Mouse (Mus musculus): Measurements from ENCODE around the gene Thap11. TPM values are rescaled to one million over a fixed set of nuclear protein-coding genes. Genes with fewer than 3 reads are reported as not detected.

Gene Thap11
- polyA plus RNA-seq (2016; fragmentation: Nextera tagmentation; extraction: Ambion mirVana): 85.6 and 96.3 TPM in 2 replicates

GRCm38 (mm10) chr8:105854715-105855216, at the start of gene Thap11:
Thap11 (plus strand) TSS chr8:105855132.
- Histone ChIP-seq H3K27ac (peak within 1 kb of the TSS; percentile 89), H3K4me1 (replicated peaks) (peaks cover 49% of the 10 kb centered on the region), H3K9ac (replicated peaks) (peak within 1 kb of the TSS; percentile 82), H3K27me3 (no peaks in the 10 kb centered on the region), H3K4me3 (replicated peaks) (peak within 1 kb of the TSS; percentile 77), H3K4me2 (peak within 1 kb of the TSS; percentile 98), H3K36me3 (peaks cover 7% of the 10 kb centered on the region; the same call in 1 of the 2 replicates), H3K9me3 (no peaks in the 10 kb centered on the region)
- under 1% methylated on average over 43 of the region's 43 CpGs for WGBS
- ATAC-seq (ENCODE audit: insufficient number of reproducible peaks, insufficient read depth, low FRiP score, low TSS enrichment, low read depth): peak; percentile 91

- H3K4me3 ChIP-seq (replicated peaks): no peak overlapping the region
These were observed 49.6 kb upstream of the Thap11 start for GRCm38 (mm10) chr8:105805346-105805745.

GRCm38 (mm10) chr8:105805964-105806363, 49.0 kb upstream of the Thap11 start:
- Histone ChIP-seq H3K4me2 (no peak overlapping the region), H3K27ac (no peak overlapping the region), H3K9ac (replicated peaks) (no peak overlapping the region), H3K27me3 (no peaks in the 10 kb centered on the region), H3K4me1 (replicated peaks) (no peaks in the 10 kb centered on the region), H3K9me3 (no peaks in the 10 kb centered on the region), H3K4me3 (replicated peaks) (no peak overlapping the region), H3K36me3 (peaks cover 56% of the 10 kb centered on the region)
- ATAC-seq (ENCODE audit: insufficient number of reproducible peaks, insufficient read depth, low FRiP score, low TSS enrichment, low read depth): no peak
- WGBS: 87% methylated on average over 1 of the region's 1 CpGs

More at GRCm38 (mm10) chr8:105805346-105805745, 49.6 kb upstream of the Thap11 start:
- Histone ChIP-seq H3K4me1 (replicated peaks) (no peaks in the 10 kb centered on the region), H3K27me3 (no peaks in the 10 kb centered on the region), H3K4me2 (no peak overlapping the region), H3K9me3 (no peaks in the 10 kb centered on the region), H3K36me3 (peaks cover 53% of the 10 kb centered on the region), H3K27ac (no peak overlapping the region), H3K9ac (replicated peaks) (no peak overlapping the region)
- 81% methylated on average over 3 of the region's 3 CpGs for WGBS
- ATAC-seq (ENCODE audit: insufficient number of reproducible peaks, insufficient read depth, low FRiP score, low TSS enrichment, low read depth): no peak

GRCm38 (mm10) chr8:105807766-105808165, 47.2 kb upstream of the Thap11 start:
- Histone ChIP-seq H3K27ac (no peak overlapping the region), H3K9me3 (no peaks in the 10 kb centered on the region), H3K36me3 (peaks cover 61% of the 10 kb centered on the region), H3K9ac (replicated peaks) (no peak overlapping the region), H3K4me3 (replicated peaks) (no peak overlapping the region), H3K27me3 (no peaks in the 10 kb centered on the region), H3K4me2 (no peak overlapping the region), H3K4me1 (replicated peaks) (no peaks in the 10 kb centered on the region)
- no peak for ATAC-seq (ENCODE audit: insufficient number of reproducible peaks, insufficient read depth, low FRiP score, low TSS enrichment, low read depth)
- WGBS: 91% methylated on average over 5 of the region's 5 CpGs

- H3K36me3 ChIP-seq: peaks cover 65% of the 10 kb centered on the region
- no peak overlapping the region for H3K9ac ChIP-seq (replicated peaks)
- no peak overlapping the region for H3K4me2 ChIP-seq
- no peak overlapping the region for H3K4me3 ChIP-seq (replicated peaks)
- ATAC-seq (ENCODE audit: insufficient number of reproducible peaks, insufficient read depth, low FRiP score, low TSS enrichment, low read depth): no peak
- H3K27me3 ChIP-seq: no peaks in the 10 kb centered on the region
- H3K9me3 ChIP-seq: no peaks in the 10 kb centered on the region
- no peak overlapping the region for H3K27ac ChIP-seq
- no peaks in the 10 kb centered on the region for H3K4me1 ChIP-seq (replicated peaks)
- WGBS: 97% methylated on average over 2 of the region's 2 CpGs
These were observed 46.5 kb upstream of the Thap11 start for GRCm38 (mm10) chr8:105808480-105808879.

- H3K4me2 ChIP-seq: no peak overlapping the region
- H3K9me3 ChIP-seq: no peaks in the 10 kb centered on the region
- no peak overlapping the region for H3K9ac ChIP-seq (replicated peaks)
- WGBS: 86% methylated on average over 6 of the region's 6 CpGs
- no peak overlapping the region for H3K4me3 ChIP-seq (replicated peaks)
- no peak for ATAC-seq (ENCODE audit: insufficient number of reproducible peaks, insufficient read depth, low FRiP score, low TSS enrichment, low read depth)
- H3K27ac ChIP-seq: no peak overlapping the region
- no peaks in the 10 kb centered on the region for H3K4me1 ChIP-seq (replicated peaks)
- H3K27me3 ChIP-seq: no peaks in the 10 kb centered on the region
- H3K36me3 ChIP-seq: peaks cover 58% of the 10 kb centered on the region
These were observed 44.6 kb upstream of the Thap11 start for GRCm38 (mm10) chr8:105810245-105810786.

- H3K9ac ChIP-seq (replicated peaks): no peak overlapping the region
- H3K4me1 ChIP-seq (replicated peaks): no peaks in the 10 kb centered on the region
- no peaks in the 10 kb centered on the region for H3K27me3 ChIP-seq
- no peak overlapping the region for H3K4me2 ChIP-seq
- ATAC-seq (ENCODE audit: insufficient number of reproducible peaks, insufficient read depth, low FRiP score, low TSS enrichment, low read depth): no peak
- no peak overlapping the region for H3K27ac ChIP-seq
- peaks cover 61% of the 10 kb centered on the region for H3K36me3 ChIP-seq
- H3K9me3 ChIP-seq: no peaks in the 10 kb centered on the region
- 93% methylated on average over 10 of the region's 10 CpGs for WGBS
- H3K4me3 ChIP-seq (replicated peaks): no peak overlapping the region
These were observed 43.9 kb upstream of the Thap11 start for GRCm38 (mm10) chr8:105811061-105811460.

GRCm38 (mm10) chr8:105811543-105811942, 43.4 kb upstream of the Thap11 start:
- Histone ChIP-seq H3K4me2 (no peak overlapping the region), H3K4me1 (replicated peaks) (no peaks in the 10 kb centered on the region), H3K27ac (no peak overlapping the region), H3K27me3 (no peaks in the 10 kb centered on the region), H3K4me3 (replicated peaks) (no peak overlapping the region), H3K9ac (replicated peaks) (no peak overlapping the region), H3K36me3 (peaks cover 62% of the 10 kb centered on the region), H3K9me3 (no peaks in the 10 kb centered on the region)
- WGBS: 82% methylated on average over 3 of the region's 3 CpGs
- ATAC-seq (ENCODE audit: insufficient number of reproducible peaks, insufficient read depth, low FRiP score, low TSS enrichment, low read depth): no peak

- no peaks in the 10 kb centered on the region for H3K27me3 ChIP-seq
- no peaks in the 10 kb centered on the region for H3K9me3 ChIP-seq
- peaks cover 59% of the 10 kb centered on the region for H3K36me3 ChIP-seq
- no peak overlapping the region for H3K4me2 ChIP-seq
- ATAC-seq (ENCODE audit: insufficient number of reproducible peaks, insufficient read depth, low FRiP score, low TSS enrichment, low read depth): no peak
- no peak overlapping the region for H3K27ac ChIP-seq
- no peaks in the 10 kb centered on the region for H3K4me1 ChIP-seq (replicated peaks)
- H3K9ac ChIP-seq (replicated peaks): no peak overlapping the region
- H3K4me3 ChIP-seq (replicated peaks): no peak overlapping the region
- WGBS: 85% methylated on average over 5 of the region's 5 CpGs
These were observed 42.4 kb upstream of the Thap11 start for GRCm38 (mm10) chr8:105812511-105812910.

- WGBS: 92% methylated on average over 6 of the region's 6 CpGs
- no peak overlapping the region for H3K4me2 ChIP-seq
- no peaks in the 10 kb centered on the region for H3K4me1 ChIP-seq (replicated peaks)
- H3K4me3 ChIP-seq (replicated peaks): no peak overlapping the region
- no peaks in the 10 kb centered on the region for H3K27me3 ChIP-seq
- no peaks in the 10 kb centered on the region for H3K9me3 ChIP-seq
- no peak overlapping the region for H3K27ac ChIP-seq
- peaks cover 54% of the 10 kb centered on the region for H3K36me3 ChIP-seq
- H3K9ac ChIP-seq (replicated peaks): no peak overlapping the region
- ATAC-seq (ENCODE audit: insufficient number of reproducible peaks, insufficient read depth, low FRiP score, low TSS enrichment, low read depth): no peak
These were observed 41.7 kb upstream of the Thap11 start for GRCm38 (mm10) chr8:105813241-105813640.

GRCm38 (mm10) chr8:105819659-105820058, 35.3 kb upstream of the Thap11 start:
- WGBS: 88% methylated on average over 3 of the region's 3 CpGs
- Histone ChIP-seq H3K4me2 (no peak overlapping the region), H3K4me3 (replicated peaks) (no peak overlapping the region), H3K27me3 (no peaks in the 10 kb centered on the region), H3K4me1 (replicated peaks) (no peaks in the 10 kb centered on the region), H3K27ac (no peak overlapping the region), H3K9me3 (no peaks in the 10 kb centered on the region), H3K9ac (replicated peaks) (no peak overlapping the region), H3K36me3 (peaks cover 66% of the 10 kb centered on the region)
- no peak for ATAC-seq (ENCODE audit: insufficient number of reproducible peaks, insufficient read depth, low FRiP score, low TSS enrichment, low read depth)

- Histone ChIP-seq H3K9ac (replicated peaks) (no peak overlapping the region), H3K36me3 (peaks cover 71% of the 10 kb centered on the region), H3K4me1 (replicated peaks) (peaks cover 7% of the 10 kb centered on the region), H3K27me3 (no peaks in the 10 kb centered on the region), H3K27ac (no peak overlapping the region), H3K9me3 (no peaks in the 10 kb centered on the region), H3K4me3 (replicated peaks) (no peak overlapping the region), H3K4me2 (no peak overlapping the region)
- ATAC-seq (ENCODE audit: insufficient number of reproducible peaks, insufficient read depth, low FRiP score, low TSS enrichment, low read depth): 0 out of 2 replicates have a peak, but pooled peaks have one; percentile 54
- WGBS: 96% methylated on average over 1 of the region's 1 CpGs
These were observed 34.0 kb upstream of the Thap11 start for GRCm38 (mm10) chr8:105820925-105821324.
